Mouse (Mus musculus) neural tube, embryonic 11.5 days (tissue): ENCODE measurements around the gene Hs3st1. TPM values are rescaled to one million over a fixed set of nuclear protein-coding genes. Genes with fewer than 3 reads are reported as not detected.
A peak's percentile ranks its signal among the peaks of the same experiment; 100 is the strongest.

ENCODE experiments used
- ATAC-seq: fragments of 200-750 bp; cut with Nextera tagmentation; 2 replicates; pipeline ENCODE4 v1.8.0; 2017; ENCODE audit warnings: moderate number of reproducible peaks, mild to moderate bottlenecking, moderate TSS enrichment, moderate library complexity; ENCODE audit not compliant: insufficient read depth, low FRiP score, low TSS enrichment
- DNase-seq: peaks from one replicate; pipeline ENCODE4 v3.0.0-alpha.2; 2015; ENCODE audit warnings: low spot score
- H3K27ac ChIP-seq: fragments of 300-500 bp; sonication (generic); 2 replicates; pipeline ENCODE4 v1.5.1; 2014; ENCODE audit warnings: low read depth, mild to moderate bottlenecking, low read length
- H3K27me3 ChIP-seq: fragments of 300-500 bp; sonication (generic); 2 replicates; pipeline ENCODE4 v1.6.1; 2014; ENCODE audit warnings: mild to moderate bottlenecking, low read length, mixed read lengths; ENCODE audit not compliant: control insufficient read depth, insufficient read depth
- H3K36me3 ChIP-seq: fragments of 300-500 bp; sonication (generic); 2 replicates; pipeline ENCODE4 v1.6.1; 2014; ENCODE audit warnings: mild to moderate bottlenecking, low read length, moderate library complexity, mixed read lengths; ENCODE audit not compliant: control insufficient read depth, insufficient read depth
- H3K4me1 ChIP-seq: fragments of 300-500 bp; sonication (generic); 2 replicates; pipeline ENCODE4 v1.6.1; 2014; ENCODE audit warnings: low read length, mixed read lengths; ENCODE audit not compliant: control insufficient read depth, insufficient read depth
- H3K4me2 ChIP-seq: fragments of 300-500 bp; sonication (generic); 2 replicates; pipeline ENCODE4 v1.6.1; 2014; ENCODE audit warnings: low read depth, mild to moderate bottlenecking, moderate library complexity
- H3K4me3 ChIP-seq: fragments of 300-500 bp; sonication (generic); 2 replicates; pipeline ENCODE4 v1.5.1; 2014; ENCODE audit warnings: low read depth, low read length
- H3K9ac ChIP-seq: fragments of 300-500 bp; sonication (generic); 2 replicates; pipeline ENCODE4 v1.6.1; 2014; ENCODE audit warnings: mild to moderate bottlenecking, low read length
- H3K9me3 ChIP-seq: fragments of 300-500 bp; sonication (generic); 2 replicates; pipeline ENCODE4 v1.6.1; 2016; ENCODE audit warnings: low read length; ENCODE audit not compliant: control insufficient read depth
- WGBS: fragments of 180-500 bp; shearing (Covaris S2); extraction: QIAGEN DNeasy Blood & Tissue Kit; methylation state at CpG from one replicate; pipeline ENCODE4 v1.1.7; 2014; 5-methylcytosine and 5-hydroxymethylcytosine counted together
- polyA plus RNA-seq: library from polyadenylated mRNA; unstranded; fragments of >200 nt; fragmentation: Nextera tagmentation; extraction: Ambion mirVana; gene quantifications from 2 replicates; pipeline ENCODE4 v1.2.1, GENCODE M21; 2014

Gene Hs3st1
- polyA plus RNA-seq, 1 experiment from 2014 or later: 9.8 TPM

- 40% methylated on average over 2 of the region's 2 CpGs for WGBS
- no peak overlapping the region for H3K27ac ChIP-seq
- H3K27me3 ChIP-seq: no peaks in the 10 kb centered on the region
- H3K9me3 ChIP-seq: no peaks in the 10 kb centered on the region
- H3K4me1 ChIP-seq: no peaks in the 10 kb centered on the region
- no peaks in the 10 kb centered on the region for H3K36me3 ChIP-seq
- H3K4me2 ChIP-seq: no peak overlapping the region
- ATAC-seq (no peak), DNase-seq (no peak)
- H3K9ac ChIP-seq: no peak overlapping the region
- H3K4me3 ChIP-seq: no peak overlapping the region
These were observed 95.9 kb downstream of the Hs3st1 start for GRCm38 (mm10) chr5:39659417-39659816.

DNA sequence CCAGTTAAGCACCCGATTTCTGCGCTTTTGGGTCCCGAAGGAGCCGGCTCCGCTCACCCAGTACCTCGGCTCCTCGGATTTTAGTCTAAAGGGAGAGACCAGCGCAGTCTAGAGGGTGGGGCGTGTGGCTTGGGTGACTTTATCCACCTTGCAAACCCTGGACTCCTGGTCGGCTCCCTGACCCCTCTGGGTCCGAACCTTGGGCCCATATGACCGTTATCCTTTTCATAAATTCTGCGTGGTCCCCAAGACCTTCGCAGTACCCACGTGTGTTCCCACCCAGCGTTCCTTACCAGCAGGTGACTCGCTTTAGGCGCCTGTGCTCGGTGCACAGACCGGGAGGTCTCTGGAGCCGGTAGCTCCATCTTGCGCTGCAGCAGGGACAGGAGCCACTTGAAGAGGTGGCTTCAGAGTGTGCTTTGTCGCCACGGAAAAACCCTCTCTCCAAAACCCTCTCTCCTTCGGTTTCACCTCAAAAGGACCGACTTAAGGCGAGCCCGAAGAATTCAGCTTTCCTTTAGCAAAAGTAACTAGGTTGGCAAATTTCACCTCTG, 110.4 kb downstream of the Hs3st1 start:
- Histone ChIP-seq H3K36me3 (no peaks in the 10 kb centered on the region), H3K9me3 (no peaks in the 10 kb centered on the region), H3K4me3 (peak overlapping the region; percentile 56), H3K27ac (no peak overlapping the region), H3K27me3 (peaks cover 11% of the 10 kb centered on the region; the same call in 1 of the 2 replicates), H3K4me2 (peak overlapping the region; percentile 90), H3K9ac (peak overlapping the region; percentile 63), H3K4me1 (peaks cover 3% of the 10 kb centered on the region; the same call in 1 of the 2 replicates)
- under 1% methylated on average over 28 of the region's 28 CpGs for WGBS
- DNase-seq: peak; percentile 42
- ATAC-seq: peak; percentile 53

- Histone ChIP-seq H3K27me3 (peaks cover 11% of the 10 kb centered on the region; the same call in 1 of the 2 replicates), H3K9ac (peak overlapping the region; percentile 63), H3K36me3 (no peaks in the 10 kb centered on the region), H3K27ac (no peak overlapping the region), H3K4me1 (peaks cover 3% of the 10 kb centered on the region; the same call in 1 of the 2 replicates), H3K4me3 (peak overlapping the region; percentile 56), H3K9me3 (no peaks in the 10 kb centered on the region), H3K4me2 (peak overlapping the region; percentile 90)
- ATAC-seq: peak; percentile 96
- WGBS: 1% methylated on average over 55 of the region's 56 CpGs
- peak; percentile 90 for DNase-seq
These were observed 111.1 kb downstream of the Hs3st1 start for GRCm38 (mm10) chr5:39643924-39644826.

- Histone ChIP-seq H3K27me3 (peaks cover 11% of the 10 kb centered on the region; the same call in 1 of the 2 replicates), H3K36me3 (no peaks in the 10 kb centered on the region), H3K4me2 (peak overlapping the region; percentile 90), H3K9me3 (no peaks in the 10 kb centered on the region), H3K9ac (no peak overlapping the region), H3K27ac (no peak overlapping the region), H3K4me1 (peaks cover 3% of the 10 kb centered on the region; the same call in 1 of the 2 replicates), H3K4me3 (peak overlapping the region; percentile 56)
- WGBS: 1% methylated on average over 22 of the region's 22 CpGs
- DNase-seq: peak; percentile 17
- no peak for ATAC-seq
These were observed 111.9 kb downstream of the Hs3st1 start for GRCm38 (mm10) chr5:39643260-39643923.

DNA sequence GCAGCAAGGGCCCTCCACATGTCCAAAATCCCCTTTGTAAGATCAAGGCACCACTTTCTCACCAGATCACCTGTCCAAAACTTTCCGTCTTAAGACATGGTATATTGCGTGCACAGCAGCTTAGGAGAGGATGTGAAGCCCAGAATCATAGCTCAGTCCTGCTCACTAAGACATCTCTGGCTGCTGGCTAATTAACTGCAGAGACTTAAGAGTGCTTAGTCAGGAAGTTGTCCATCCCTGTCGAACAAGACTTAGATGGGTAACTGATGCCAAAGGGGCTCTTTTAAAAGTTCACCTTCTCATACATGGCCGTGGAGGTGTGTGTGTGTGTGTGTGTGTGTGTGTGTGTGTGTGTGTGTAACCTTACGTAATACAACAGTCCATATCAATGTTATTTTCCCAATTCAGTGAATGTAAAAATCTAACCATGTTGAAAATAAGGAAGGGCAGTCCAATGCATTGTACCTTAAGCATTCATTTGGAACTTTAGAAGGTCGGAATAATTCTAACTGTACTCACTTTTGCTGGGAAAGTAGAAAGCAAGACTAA, 113.0 kb downstream of the Hs3st1 start:
- Histone ChIP-seq H3K27me3 (peaks cover 11% of the 10 kb centered on the region; the same call in 1 of the 2 replicates), H3K9me3 (no peaks in the 10 kb centered on the region), H3K4me3 (no peak overlapping the region), H3K4me2 (no peak overlapping the region), H3K4me1 (peaks cover 3% of the 10 kb centered on the region; the same call in 1 of the 2 replicates), H3K36me3 (no peaks in the 10 kb centered on the region), H3K9ac (no peak overlapping the region), H3K27ac (no peak overlapping the region)
- ATAC-seq: no peak
- no peak for DNase-seq
- 83% methylated on average over 6 of the region's 6 CpGs for WGBS

GRCm38 (mm10) chr5:39639438-39640177, 115.7 kb downstream of the Hs3st1 start:
- H3K9me3 ChIP-seq: no peaks in the 10 kb centered on the region
- ATAC-seq (no peak), DNase-seq (peak; percentile 68)
- H3K27me3 ChIP-seq: peaks cover 8% of the 10 kb centered on the region; the same call in 1 of the 2 replicates
- no peak overlapping the region for H3K4me2 ChIP-seq
- peaks cover 3% of the 10 kb centered on the region; the same call in 1 of the 2 replicates for H3K4me1 ChIP-seq
- H3K36me3 ChIP-seq: no peaks in the 10 kb centered on the region
- WGBS: 52% methylated on average over 10 of the region's 10 CpGs
- no peak overlapping the region for H3K4me3 ChIP-seq
- H3K27ac ChIP-seq: no peak overlapping the region
- no peak overlapping the region for H3K9ac ChIP-seq

DNA sequence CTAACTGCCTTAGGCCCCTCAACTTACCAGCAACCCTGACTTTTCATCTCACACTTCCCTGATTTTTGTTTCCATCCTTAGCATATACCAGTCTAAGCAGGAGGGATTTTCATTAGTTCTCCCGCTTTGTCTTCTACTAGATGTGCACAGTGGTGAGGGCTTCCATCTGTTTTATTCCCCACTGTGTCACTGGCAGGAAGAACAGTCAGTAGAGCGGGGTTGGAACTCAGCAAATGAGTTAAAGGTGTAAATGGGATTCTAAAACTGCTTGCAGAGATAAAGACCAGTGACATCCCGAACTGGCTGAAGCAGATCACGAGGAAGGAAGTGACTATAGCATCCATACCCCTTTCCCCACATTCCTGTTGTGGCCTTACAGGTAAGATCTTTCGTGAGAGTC, 116.3 kb downstream of the Hs3st1 start:
- Histone ChIP-seq H3K27ac (no peak overlapping the region), H3K4me3 (no peak overlapping the region), H3K9ac (no peak overlapping the region), H3K36me3 (no peaks in the 10 kb centered on the region), H3K27me3 (peaks cover 7% of the 10 kb centered on the region; the same call in 1 of the 2 replicates), H3K9me3 (no peaks in the 10 kb centered on the region), H3K4me2 (no peak overlapping the region), H3K4me1 (peaks cover 2% of the 10 kb centered on the region; the same call in 1 of the 2 replicates)
- 84% methylated on average over 5 of the region's 5 CpGs for WGBS
- ATAC-seq: no peak
- DNase-seq: no peak

DNA sequence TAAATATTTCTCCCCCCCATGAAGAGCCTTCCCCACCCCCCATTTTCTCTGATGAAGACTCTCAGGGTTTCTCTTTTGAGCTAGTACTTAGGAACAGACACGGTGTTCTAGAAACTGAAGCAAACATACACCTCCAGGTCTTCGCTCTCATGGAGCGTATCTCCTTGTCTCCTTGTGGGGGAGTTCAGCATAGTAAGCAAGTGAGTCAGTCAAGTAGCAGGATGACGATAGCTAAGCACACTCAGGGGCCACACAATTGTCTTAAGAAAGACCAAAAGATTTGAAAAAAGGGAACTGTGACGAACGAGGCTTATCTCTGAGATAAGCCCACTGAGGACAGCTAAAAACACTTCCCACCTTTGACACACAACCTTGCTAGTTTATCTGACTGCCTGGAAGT, 117.4 kb downstream of the Hs3st1 start:
- H3K9ac ChIP-seq: no peak overlapping the region
- no peak overlapping the region for H3K27ac ChIP-seq
- no peaks in the 10 kb centered on the region for H3K4me1 ChIP-seq
- H3K4me2 ChIP-seq: no peak overlapping the region
- DNase-seq (no peak), ATAC-seq (no peak)
- H3K4me3 ChIP-seq: no peak overlapping the region
- 90% methylated on average over 6 of the region's 6 CpGs for WGBS
- peaks cover 3% of the 10 kb centered on the region; the same call in 1 of the 2 replicates for H3K27me3 ChIP-seq
- H3K9me3 ChIP-seq: no peaks in the 10 kb centered on the region
- H3K36me3 ChIP-seq: no peaks in the 10 kb centered on the region
